Mouse (Mus musculus) liver, adult 2 months (tissue): ENCODE measurements around the gene Ptprn2.

Experiments
- CTCF ChIP-seq: fragments of 200-500 bp; IDR thresholded peaks from 2 replicates; pipeline ENCODE4 v1.5.1; 2011; ENCODE audit warnings: low read depth, low read length, control low read depth
- POLR2A ChIP-seq: fragments of 200-500 bp; IDR thresholded peaks from 2 replicates; pipeline ENCODE4 v1.6.1; 2011; ENCODE audit warnings: low read length, control low read depth; ENCODE audit not compliant: insufficient read depth; ENCODE audit errors: extremely low read depth

- TF ChIP-seq POLR2A, result no peak
- no peak for TF ChIP-seq CTCF
These were observed 557.2 kb downstream of the Ptprn2 start for GRCm38 (mm10) chr12:117042706-117043105.
